Mouse (Mus musculus) midbrain, embryonic 10.5 days (tissue): Measurements from ENCODE around the gene 1110032A03Rik. TPM values are rescaled to one million over a fixed set of nuclear protein-coding genes. Genes with fewer than 3 reads are reported as not detected.

Experiments used
- DNase-seq: peaks from one replicate; pipeline ENCODE4 v3.0.0-alpha.2; 2017; ENCODE audit warnings: low spot score
- H3K27ac ChIP-seq: fragments of 300-500 bp; sonication (generic); replicated peaks from 2 replicates; pipeline ENCODE4 v1.5.1; 2016; ENCODE audit warnings: mild to moderate bottlenecking
- H3K27me3 ChIP-seq: fragments of 300-500 bp; sonication (generic); 2 replicates; pipeline ENCODE4 v1.6.1; 2016; ENCODE audit warnings: low read depth, mild to moderate bottlenecking; ENCODE audit not compliant: poor library complexity, severe bottlenecking
- H3K36me3 ChIP-seq: fragments of 300-500 bp; sonication (generic); 2 replicates; pipeline ENCODE4 v1.6.1; 2016; ENCODE audit warnings: mild to moderate bottlenecking, moderate library complexity
- H3K4me1 ChIP-seq: fragments of 300-500 bp; sonication (generic); 2 replicates; pipeline ENCODE4 v1.6.1; 2016
- H3K4me3 ChIP-seq: fragments of 300-500 bp; sonication (generic); 2 replicates; pipeline ENCODE4 v1.5.1; 2016; ENCODE audit warnings: mild to moderate bottlenecking, moderate library complexity
- H3K9me3 ChIP-seq: fragments of 300-500 bp; sonication (generic); replicated peaks from 2 replicates; pipeline ENCODE4 v1.6.1; 2016; ENCODE audit warnings: mild to moderate bottlenecking
- WGBS: fragments of 180-500 bp; shearing (Covaris S2); methylation state at CpG from one replicate; pipeline ENCODE4 v1.1.7; 2016; 5-methylcytosine and 5-hydroxymethylcytosine counted together
- polyA plus RNA-seq: library from polyadenylated mRNA; unstranded; fragments of >200 nt; fragmentation: Nextera tagmentation; extraction: Ambion mirVana; gene quantifications from 2 replicates; pipeline ENCODE4 v1.2.1, GENCODE M21; 2016

Gene 1110032A03Rik
- polyA plus RNA-seq, 1 experiment from 2014 or later = 30.1 TPM

DNA sequence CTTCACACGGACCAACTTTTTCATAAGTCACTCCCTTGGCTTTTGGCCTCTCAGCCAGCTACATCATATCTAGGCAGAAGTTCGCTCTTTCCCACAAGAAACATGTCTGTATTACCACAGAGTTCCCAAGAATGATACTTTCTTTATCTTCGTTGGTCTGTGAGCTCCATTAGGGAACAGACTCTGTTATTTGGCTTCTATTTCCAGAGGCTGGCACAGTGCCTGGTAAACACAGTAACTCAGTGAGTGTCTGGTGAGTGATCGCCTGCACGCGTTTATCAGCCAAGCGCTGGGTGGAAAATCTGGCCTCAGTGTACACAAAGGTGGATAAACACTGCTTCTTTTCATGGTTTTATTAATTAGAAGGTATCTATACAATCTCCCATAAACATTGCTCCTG lies 51.9 kb downstream of the 1110032A03Rik start:
- Histone ChIP-seq H3K9me3 (no peaks in the 10 kb centered on the region), H3K4me1 (peaks cover 57% of the 10 kb centered on the region), H3K27me3 (no peaks in the 10 kb centered on the region), H3K27ac (no peak overlapping the region), H3K36me3 (no peaks in the 10 kb centered on the region), H3K4me3 (no peak overlapping the region)
- 87% methylated on average over 7 of the region's 7 CpGs for WGBS
- DNase-seq = no peak

DNA sequence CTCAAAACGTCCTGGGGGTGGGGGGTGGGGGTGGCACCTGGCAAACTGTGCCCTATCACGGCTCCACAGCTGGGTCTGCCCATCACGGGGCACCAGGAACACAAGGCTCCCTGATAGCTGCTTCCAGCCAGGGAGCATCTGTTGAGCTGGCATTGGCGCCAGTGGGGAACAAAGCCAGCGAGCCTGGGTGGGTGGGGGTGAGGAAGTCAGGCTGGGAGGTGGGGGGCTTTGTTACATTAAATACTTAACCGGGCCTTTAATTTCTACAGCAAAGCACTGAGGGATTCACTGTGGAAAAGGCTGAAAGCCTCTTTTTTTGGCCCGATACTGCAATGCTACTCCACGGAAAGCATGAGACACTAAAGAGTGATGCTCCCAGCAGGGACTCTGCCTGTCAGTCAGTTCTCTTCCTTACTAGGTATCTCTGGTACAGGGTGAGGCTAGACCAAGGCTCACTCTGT lies 52.8 kb downstream of the 1110032A03Rik start:
- Histone ChIP-seq H3K27me3 (no peaks in the 10 kb centered on the region), H3K36me3 (no peaks in the 10 kb centered on the region), H3K9me3 (no peaks in the 10 kb centered on the region), H3K4me1 (peaks cover 48% of the 10 kb centered on the region), H3K4me3 (no peak overlapping the region), H3K27ac (no peak overlapping the region)
- WGBS = 58% methylated on average over 8 of the region's 8 CpGs
- no peak for DNase-seq

- Histone ChIP-seq H3K4me1 (peaks cover 34% of the 10 kb centered on the region), H3K27me3 (no peaks in the 10 kb centered on the region), H3K36me3 (no peaks in the 10 kb centered on the region), H3K9me3 (no peaks in the 10 kb centered on the region), H3K4me3 (no peak overlapping the region), H3K27ac (no peak overlapping the region)
- 41% methylated on average over 12 of the region's 12 CpGs for WGBS
- DNase-seq = no peak
Observed at GRCm38 (mm10) chr9:50721061-50721460, 54.3 kb downstream of the 1110032A03Rik start.

DNA sequence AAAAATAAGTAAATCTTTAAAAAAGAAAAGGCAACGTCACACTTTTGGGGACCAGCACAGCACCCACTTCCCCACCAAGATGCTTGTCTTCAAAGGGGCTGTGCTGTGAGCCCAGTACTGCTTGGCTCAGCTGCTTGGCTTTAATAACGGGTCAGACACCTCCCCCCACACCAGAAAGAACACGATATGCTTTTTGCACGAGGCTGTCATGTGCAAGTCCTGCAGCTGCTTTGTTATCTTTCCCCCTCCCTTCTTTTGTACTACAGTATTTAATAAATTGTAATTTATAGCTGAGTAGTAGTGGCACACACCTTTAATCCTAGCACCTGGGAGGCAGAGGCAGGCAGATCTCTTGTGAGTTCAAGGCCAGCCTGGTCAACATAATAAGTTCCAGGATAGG lies 56.4 kb downstream of the 1110032A03Rik start:
- H3K4me3 ChIP-seq = no peak overlapping the region
- 84% methylated on average over 4 of the region's 4 CpGs for WGBS
- H3K27ac ChIP-seq = no peak overlapping the region
- no peaks in the 10 kb centered on the region for H3K9me3 ChIP-seq
- H3K27me3 ChIP-seq = no peaks in the 10 kb centered on the region
- no peak for DNase-seq
- peaks cover 16% of the 10 kb centered on the region for H3K4me1 ChIP-seq
- H3K36me3 ChIP-seq = no peaks in the 10 kb centered on the region

DNA sequence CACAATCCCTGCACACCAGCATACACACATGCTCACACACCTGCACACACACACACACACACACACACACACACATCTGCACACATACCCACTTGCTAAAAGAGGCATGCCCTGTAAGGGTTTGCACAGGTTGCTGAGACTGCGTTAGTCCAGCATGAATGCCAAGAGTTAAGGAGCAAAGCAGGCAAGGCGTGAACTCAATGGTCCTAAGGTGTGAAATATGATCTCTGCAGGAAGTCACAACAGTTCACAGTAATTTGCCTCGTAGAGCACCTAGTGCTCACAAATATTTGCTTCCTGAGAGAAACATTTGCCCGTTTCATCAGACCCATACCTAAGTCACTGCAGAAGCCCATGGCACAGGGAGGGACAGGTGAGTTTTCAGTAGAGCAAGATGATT lies 61.1 kb downstream of the 1110032A03Rik start:
- Histone ChIP-seq H3K4me1 (no peaks in the 10 kb centered on the region), H3K27me3 (no peaks in the 10 kb centered on the region), H3K36me3 (peaks cover 9% of the 10 kb centered on the region), H3K4me3 (no peak overlapping the region), H3K27ac (no peak overlapping the region), H3K9me3 (no peaks in the 10 kb centered on the region)
- WGBS = 82% methylated on average over 4 of the region's 4 CpGs
- no peak for DNase-seq

Other genes with a start within 250 kb of the 1110032A03Rik start
- 86.9 and 95.9 TPM in 2 replicates for gene Pts, start 246.8 kb downstream of the 1110032A03Rik start, polyA plus RNA-seq
- 8.9 and 14.6 TPM in 2 replicates for gene Il18, start 220.7 kb downstream of the 1110032A03Rik start, polyA plus RNA-seq
- 0.19 and 0.34 TPM in 2 replicates for gene Bco2, start 220.3 kb downstream of the 1110032A03Rik start, polyA plus RNA-seq
- 0.16 and 0.36 TPM in 2 replicates for gene Tex12, start 214.2 kb downstream of the 1110032A03Rik start, polyA plus RNA-seq
- gene Sdhd, start 171.7 kb downstream of the 1110032A03Rik start, polyA plus RNA-seq = 309 and 339 TPM in 2 replicates
- 339 and 340 TPM in 2 replicates for gene Timm8b, start 171.6 kb downstream of the 1110032A03Rik start, polyA plus RNA-seq
- 7.6 and 8.4 TPM in 2 replicates for gene Pih1d2, start 158.2 kb downstream of the 1110032A03Rik start, polyA plus RNA-seq
- gene Nkapd1, start 158.1 kb downstream of the 1110032A03Rik start, polyA plus RNA-seq = 19.9 and 20.2 TPM in 2 replicates
- 57.5 and 58.6 TPM in 2 replicates for gene Dlat, start 115.7 kb downstream of the 1110032A03Rik start, polyA plus RNA-seq
- 20.6 and 21.8 TPM in 2 replicates for gene Dixdc1, start 36.0 kb downstream of the 1110032A03Rik start, polyA plus RNA-seq
- gene 2310030G06Rik, start 29.0 kb downstream of the 1110032A03Rik start, polyA plus RNA-seq = 1.4 TPM in 2 replicates
- 3.6 and 5.9 TPM in 2 replicates for gene Cryab, start 24.2 kb downstream of the 1110032A03Rik start, polyA plus RNA-seq
- gene Hspb2, start 23.2 kb downstream of the 1110032A03Rik start, polyA plus RNA-seq = 0.33 and 0.60 TPM in 2 replicates
- 12.1 and 12.8 TPM in 2 replicates for gene Fdxacb1, start 7.3 kb downstream of the 1110032A03Rik start, polyA plus RNA-seq
- gene Alg9, start 501 bp downstream of the 1110032A03Rik start, polyA plus RNA-seq = 37.9 and 38.1 TPM in 2 replicates
- gene Ppp2r1b, start 69.8 kb upstream of the 1110032A03Rik start, polyA plus RNA-seq = 143 and 160 TPM in 2 replicates
- gene Sik2, start 233.6 kb upstream of the 1110032A03Rik start, polyA plus RNA-seq = 12.5 and 15.4 TPM in 2 replicates